Mouse (Mus musculus): Measurements from ENCODE around the gene Rpe.

DNA sequence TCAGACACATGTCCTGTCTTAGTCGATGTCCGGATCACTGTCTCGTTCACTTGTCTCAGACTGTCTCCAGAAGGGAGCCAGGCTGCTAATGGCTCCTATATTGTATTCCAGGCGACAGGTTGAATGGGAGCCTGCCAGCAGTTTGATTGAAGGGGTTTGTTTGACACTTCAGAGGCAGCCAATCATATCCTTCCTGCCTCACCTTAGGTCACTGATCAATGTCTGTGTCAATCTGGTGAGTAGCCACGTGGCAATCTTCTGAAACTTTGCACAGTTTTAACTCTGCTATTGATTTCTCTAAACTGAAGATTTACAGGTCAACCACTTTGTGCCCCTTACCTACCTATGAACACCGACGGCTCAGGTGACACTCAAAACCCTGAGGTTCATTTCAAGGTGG lies 29.2 kb upstream of the Rpe start:
- no peak for TF ChIP-seq POLR2A (IDR thresholded peaks at IDR 0.05; ENCODE audit: low read depth, low read length)
- TF ChIP-seq CTCF (IDR thresholded peaks at IDR 0.05; ENCODE audit: borderline replicate concordance, insufficient read depth, low read length): no peak
